Mouse (Mus musculus) heart, postnatal 0 days (tissue): ENCODE results near the gene Gnaq. TPM values are rescaled to one million over a fixed set of nuclear protein-coding genes. Genes with fewer than 3 reads are reported as not detected.
"Not testable (repeated sequence)": the region's sequence is repeated elsewhere in the genome, so short reads cannot be mapped to it uniquely, and the experiment has no call there.

Source experiments
- ATAC-seq: fragments of 200-750 bp; cut with Nextera tagmentation; 2 replicates; pipeline ENCODE4 v1.8.0; 2017; ENCODE audit warnings: low read depth, moderate number of reproducible peaks, moderate library complexity; ENCODE audit not compliant: insufficient read depth
- DNase-seq: peaks from one replicate; pipeline ENCODE4 v3.0.0-alpha.2; 2016; ENCODE audit warnings: low spot score
- H3K27ac ChIP-seq: fragments of 300-500 bp; sonication (generic); 2 replicates; pipeline ENCODE4 v1.5.1; 2014; ENCODE audit warnings: low read depth, mild to moderate bottlenecking
- H3K27me3 ChIP-seq: fragments of 300-500 bp; sonication (generic); 2 replicates; pipeline ENCODE4 v1.6.1; 2014; ENCODE audit warnings: low read length, mixed read lengths; ENCODE audit not compliant: control insufficient read depth, insufficient read depth
- H3K36me3 ChIP-seq: fragments of 300-500 bp; sonication (generic); replicated peaks from 2 replicates; pipeline ENCODE4 v1.6.1; 2014; ENCODE audit warnings: low read length, mixed read lengths; ENCODE audit not compliant: control insufficient read depth, insufficient read depth
- H3K4me1 ChIP-seq: fragments of 300-500 bp; sonication (generic); 2 replicates; pipeline ENCODE4 v1.6.1; 2014; ENCODE audit warnings: antibody characterized with exemption; ENCODE audit not compliant: control insufficient read depth, insufficient read depth
- H3K4me2 ChIP-seq: fragments of 300-500 bp; sonication (generic); 2 replicates; pipeline ENCODE4 v1.6.1; 2014; ENCODE audit warnings: low read depth, mild to moderate bottlenecking, low read length, moderate library complexity
- H3K4me3 ChIP-seq: fragments of 300-500 bp; sonication (generic); 2 replicates; pipeline ENCODE4 v1.5.1; 2014; ENCODE audit warnings: low read depth, low read length
- H3K9ac ChIP-seq: fragments of 300-500 bp; sonication (generic); replicated peaks from 2 replicates; pipeline ENCODE4 v1.6.1; 2014; ENCODE audit warnings: low read depth, low read length, mixed read lengths
- H3K9me3 ChIP-seq: fragments of 300-500 bp; sonication (generic); replicated peaks from 2 replicates; pipeline ENCODE4 v1.6.1; 2016; ENCODE audit warnings: low read length; ENCODE audit not compliant: control insufficient read depth
- CTCF ChIP-seq: IDR thresholded peaks from 2 replicates; pipeline ENCODE4 v1.5.1; 2016; ENCODE audit warnings: antibody characterized with exemption, control low read depth, low read depth
- EP300 ChIP-seq: IDR thresholded peaks from 2 replicates; pipeline ENCODE4 v1.6.1; 2016; ENCODE audit warnings: antibody characterized with exemption, low read depth
- WGBS: fragments of 180-500 bp; shearing (Covaris S2); extraction: QIAGEN DNeasy Blood & Tissue Kit; methylation state at CpG from one replicate; pipeline ENCODE4 v1.1.7; 2014; 5-methylcytosine and 5-hydroxymethylcytosine counted together
- polyA plus RNA-seq: library from polyadenylated mRNA; unstranded; fragments of >200 nt; fragmentation: Nextera tagmentation; extraction: Ambion mirVana; gene quantifications from 2 replicates; pipeline ENCODE4 v1.2.1, GENCODE M21; 2015
- total RNA-seq: library from RNA; depleted of rRNA; stranded (reverse); fragments of >200 nt; gene quantifications from 2 replicates; pipeline ENCODE4 v1.2.3, GENCODE M21; 2014; ENCODE audit warnings: low replicate concordance

The Gnaq gene
- total and polyA plus RNA-seq, 2 experiments from 2014 or later = 12.7 to 24.6 TPM

- DNase-seq (peak; percentile 60), ATAC-seq (peak; percentile 72)
- H3K4me1 ChIP-seq = peaks cover 15% of the 10 kb centered on the region
- peak overlapping the region; percentile 8; the same call in 1 of the 2 replicates for H3K4me2 ChIP-seq
- H3K9ac ChIP-seq = no peak overlapping the region; the same call in 1 of the 2 replicates
- no peaks in the 10 kb centered on the region for H3K27me3 ChIP-seq
- no peak overlapping the region for H3K4me3 ChIP-seq
- 0 out of 2 replicates have a peak, but pooled peaks cover 8% of the 10 kb centered on the region for H3K36me3 ChIP-seq
- TF ChIP-seq EP300 (no peak), CTCF (no peak)
- H3K9me3 ChIP-seq = no peaks in the 10 kb centered on the region
- WGBS = 28% methylated on average over 2 of the region's 2 CpGs
- peak overlapping the region; percentile 68 for H3K27ac ChIP-seq
Measured at GRCm38 (mm10) chr19:16160759-16161158, 28.1 kb downstream of the Gnaq start.

- Histone ChIP-seq H3K9ac (no peak overlapping the region), H3K27ac (peak overlapping the region; percentile 68), H3K9me3 (no peaks in the 10 kb centered on the region), H3K4me1 (peaks cover 10% of the 10 kb centered on the region), H3K36me3 (0 out of 2 replicates have a peak, but pooled peaks cover 8% of the 10 kb centered on the region), H3K4me3 (no peak overlapping the region), H3K4me2 (peak overlapping the region; percentile 8; the same call in 1 of the 2 replicates), H3K27me3 (no peaks in the 10 kb centered on the region)
- ATAC-seq = peak; percentile 75
- DNase-seq = no peak
- TF ChIP-seq EP300 = no peak
- no peak for TF ChIP-seq CTCF
- 11% methylated on average over 2 of the region's 2 CpGs for WGBS
Measured at GRCm38 (mm10) chr19:16161222-16161621, 28.6 kb downstream of the Gnaq start.

GRCm38 (mm10) chr19:16164396-16164795 is 31.8 kb downstream of the Gnaq start:
- 90% methylated on average over 13 of the region's 13 CpGs for whole genome bisulfite sequencing

GRCm38 (mm10) chr19:16167185-16167584 is 34.6 kb downstream of the Gnaq start:
- 46% methylated on average over 4 of the region's 4 CpGs for WGBS
- Histone ChIP-seq H3K9me3 (no peaks in the 10 kb centered on the region), H3K4me3 (no peak overlapping the region), H3K4me1 (peaks cover 32% of the 10 kb centered on the region), H3K4me2 (no peak overlapping the region), H3K27me3 (no peaks in the 10 kb centered on the region), H3K36me3 (0 out of 2 replicates have a peak, but pooled peaks cover 8% of the 10 kb centered on the region), H3K27ac (peak overlapping the region; percentile 88), H3K9ac (no peak overlapping the region)
- TF ChIP-seq EP300 (no peak), CTCF (no peak)
- no peak for ATAC-seq
- no peak for DNase-seq

More at GRCm38 (mm10) chr19:16164396-16164795, 31.8 kb downstream of the Gnaq start:
- H3K27ac ChIP-seq, H3K36me3 ChIP-seq, H3K9ac ChIP-seq, ATAC-seq, H3K4me2 ChIP-seq, DNase-seq, H3K27me3 ChIP-seq, H3K4me3 ChIP-seq, H3K9me3 ChIP-seq: not testable (repeated sequence)
- H3K4me1 ChIP-seq = peaks cover 36% of the 10 kb centered on the region

- no peaks in the 10 kb centered on the region for H3K27me3 ChIP-seq
- H3K4me3 ChIP-seq = no peak overlapping the region
- H3K27ac ChIP-seq = peak overlapping the region; percentile 88
- H3K9ac ChIP-seq = no peak overlapping the region; the same call in 1 of the 2 replicates
- H3K9me3 ChIP-seq = no peaks in the 10 kb centered on the region
- 0 out of 2 replicates have a peak, but pooled peaks cover 5% of the 10 kb centered on the region for H3K36me3 ChIP-seq
- H3K4me2 ChIP-seq = no peak overlapping the region
- peaks cover 35% of the 10 kb centered on the region for H3K4me1 ChIP-seq
- ATAC-seq = peak; percentile 66
- TF ChIP-seq EP300 = no peak
- TF ChIP-seq CTCF = no peak
- DNase-seq = no peak
- WGBS = 53% methylated on average over 4 of the region's 4 CpGs
Measured at GRCm38 (mm10) chr19:16168192-16168591, 35.6 kb downstream of the Gnaq start.

- WGBS = 22% methylated on average over 4 of the region's 4 CpGs
- H3K4me2 ChIP-seq = no peak overlapping the region
- H3K9ac ChIP-seq = no peak overlapping the region; the same call in 1 of the 2 replicates
- ATAC-seq (peak; percentile 30; the same call in 1 of the 2 replicates), DNase-seq (no peak)
- no peak overlapping the region for H3K4me3 ChIP-seq
- H3K27me3 ChIP-seq = no peaks in the 10 kb centered on the region
- TF ChIP-seq CTCF = no peak
- no peak for TF ChIP-seq EP300
- peak overlapping the region; percentile 88 for H3K27ac ChIP-seq
- no peaks in the 10 kb centered on the region for H3K9me3 ChIP-seq
- H3K36me3 ChIP-seq = 0 out of 2 replicates have a peak, but pooled peaks cover 3% of the 10 kb centered on the region
- H3K4me1 ChIP-seq = peaks cover 40% of the 10 kb centered on the region
Measured at GRCm38 (mm10) chr19:16168653-16169198, 36.1 kb downstream of the Gnaq start.
